Mouse (Mus musculus) liver, embryonic 14.5 days (tissue): ENCODE data around the gene Islr.

Source experiments
- CTCF ChIP-seq: IDR thresholded peaks from 2 replicates; pipeline ENCODE4 v1.5.1; 2016; ENCODE audit warnings: antibody characterized with exemption, low read depth, control low read depth
- EP300 ChIP-seq: IDR thresholded peaks from 2 replicates; pipeline ENCODE4 v1.6.1; 2016; ENCODE audit warnings: antibody characterized with exemption, low read depth

DNA sequence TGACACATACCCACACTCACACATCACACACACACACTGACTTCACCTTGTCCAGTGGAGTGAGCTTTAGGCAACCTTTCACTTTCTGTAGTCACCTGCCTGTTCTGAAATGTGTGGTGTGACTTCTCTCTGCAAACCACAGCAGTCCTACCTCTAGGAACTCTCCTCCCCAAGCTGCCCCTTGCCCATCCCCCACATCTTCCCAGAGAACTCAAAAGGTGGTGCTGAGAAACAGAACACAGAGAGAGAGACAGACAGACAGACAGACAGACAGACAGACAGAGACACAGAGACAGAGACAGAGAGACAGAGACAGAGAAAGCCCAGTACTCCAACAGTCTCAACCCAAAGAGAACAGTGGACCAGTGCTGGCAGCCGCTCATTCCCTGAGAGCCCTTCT lies 8.4 kb downstream of the Islr start:
- TF ChIP-seq CTCF = no peak
- TF ChIP-seq EP300 = no peak
